Mouse (Mus musculus) heart, embryonic 12.5 days (tissue): ENCODE data around the gene Il15ra. TPM values are rescaled to one million over a fixed set of nuclear protein-coding genes. Genes with fewer than 3 reads are reported as not detected.

Source experiments
- ATAC-seq: fragments of 200-750 bp; cut with Nextera tagmentation; 2 replicates; pipeline ENCODE4 v1.8.0; 2017; ENCODE audit warnings: moderate TSS enrichment, moderate library complexity; ENCODE audit not compliant: insufficient number of reproducible peaks, low FRiP score
- H3K27ac ChIP-seq: fragments of 300-500 bp; sonication (generic); 2 replicates; pipeline ENCODE4 v1.5.1; 2016; ENCODE audit warnings: mild to moderate bottlenecking, moderate library complexity; ENCODE audit not compliant: poor library complexity, severe bottlenecking
- H3K27me3 ChIP-seq: fragments of 300-500 bp; sonication (generic); replicated peaks from 2 replicates; pipeline ENCODE4 v1.6.1; 2016; ENCODE audit warnings: mild to moderate bottlenecking, moderate library complexity
- H3K36me3 ChIP-seq: fragments of 300-500 bp; sonication (generic); 2 replicates; pipeline ENCODE4 v1.6.1; 2016; ENCODE audit warnings: mild to moderate bottlenecking, moderate library complexity
- H3K4me1 ChIP-seq: fragments of 300-500 bp; sonication (generic); replicated peaks from 2 replicates; pipeline ENCODE4 v1.6.1; 2016; ENCODE audit warnings: mild to moderate bottlenecking
- H3K4me2 ChIP-seq: fragments of 300-500 bp; sonication (generic); 2 replicates; pipeline ENCODE4 v1.6.1; 2016; ENCODE audit warnings: mild to moderate bottlenecking, moderate library complexity
- H3K4me3 ChIP-seq: fragments of 300-500 bp; sonication (generic); 2 replicates; pipeline ENCODE4 v1.5.1; 2016; ENCODE audit warnings: mild to moderate bottlenecking
- H3K9ac ChIP-seq: fragments of 300-500 bp; sonication (generic); 2 replicates; pipeline ENCODE4 v1.6.1; 2016; ENCODE audit warnings: mild to moderate bottlenecking, moderate library complexity
- H3K9me3 ChIP-seq: fragments of 300-500 bp; sonication (generic); replicated peaks from 2 replicates; pipeline ENCODE4 v1.6.1; 2016; ENCODE audit warnings: mild to moderate bottlenecking, moderate library complexity
- WGBS: fragments of 180-500 bp; shearing (Covaris S2); methylation state at CpG from one replicate; pipeline ENCODE4 v1.1.7; 2016; 5-methylcytosine and 5-hydroxymethylcytosine counted together
- polyA plus RNA-seq: library from polyadenylated mRNA; unstranded; fragments of >200 nt; fragmentation: Nextera tagmentation; extraction: Ambion mirVana; gene quantifications from 2 replicates; pipeline ENCODE4 v1.2.1, GENCODE M21; 2016

Il15ra gene
- polyA plus RNA-seq, 1 experiment from 2014 or later = 7.0 TPM

DNA sequence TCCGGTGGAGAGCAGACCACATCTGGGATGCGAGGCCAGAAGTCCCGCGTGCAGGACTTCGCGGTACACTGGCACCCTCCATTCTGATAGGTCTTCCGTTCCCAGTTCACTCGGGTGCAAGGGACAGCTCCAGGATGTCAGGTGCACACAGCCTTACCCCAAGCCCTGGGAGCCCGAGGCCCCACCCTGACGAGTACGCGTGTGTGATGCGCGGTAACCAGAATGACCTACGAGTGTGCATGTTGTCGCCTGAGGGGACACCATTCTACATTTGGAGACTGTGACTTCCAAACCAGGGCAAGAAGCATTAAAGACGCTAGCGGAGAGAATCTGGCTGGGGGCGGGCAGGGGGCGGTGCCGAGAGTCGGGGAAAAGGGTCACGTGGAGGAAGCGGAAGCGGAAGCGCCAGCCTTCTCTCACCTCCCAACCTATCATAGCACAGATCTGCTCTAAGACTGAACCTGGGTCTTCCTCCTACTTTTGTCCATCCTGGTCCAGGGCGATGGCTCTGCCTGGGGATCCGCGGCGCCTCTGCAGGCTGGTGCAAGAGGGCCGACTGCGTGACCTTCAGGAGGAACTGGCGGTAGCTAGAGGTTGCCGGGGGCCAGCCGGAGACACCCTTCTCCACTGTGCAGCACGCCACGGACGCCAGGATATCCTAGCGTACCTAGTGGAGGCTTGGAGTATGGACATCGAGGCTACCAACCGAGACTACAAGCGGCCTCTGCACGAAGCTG is 73.2 kb downstream of the Il15ra start:
- Histone ChIP-seq H3K36me3 (peaks cover 36% of the 10 kb centered on the region), H3K27ac (peak overlapping the region; percentile 95), H3K4me3 (peak overlapping the region; percentile 73), H3K4me2 (peak overlapping the region; percentile 80), H3K9ac (peak overlapping the region; percentile 87), H3K9me3 (no peaks in the 10 kb centered on the region), H3K27me3 (no peaks in the 10 kb centered on the region), H3K4me1 (peaks cover 26% of the 10 kb centered on the region)
- under 1% methylated on average over 43 of the region's 43 CpGs for WGBS
- ATAC-seq = peak; percentile 90

Other genes with a start within 250 kb of the Il15ra start
- 11.8 and 12.6 TPM in 2 replicates for gene Pfkfb3, start 151.2 kb upstream of the Il15ra start, polyA plus RNA-seq
- 101 and 103 TPM in 2 replicates for gene Rbm17, start 101.1 kb upstream of the Il15ra start, polyA plus RNA-seq
- gene Gm17490, start 79.0 kb upstream of the Il15ra start, polyA plus RNA-seq = not detected in 2 replicates
- not detected in 2 replicates for gene Il2ra, start 62.5 kb upstream of the Il15ra start, polyA plus RNA-seq
- 133 and 138 TPM in 2 replicates for gene Fbh1, start 72.3 kb downstream of the Il15ra start, polyA plus RNA-seq
- 35.7 and 36.8 TPM in 2 replicates for gene Ankrd16, start 72.6 kb downstream of the Il15ra start, polyA plus RNA-seq